Comparison of ENCODE assay signal across 8 mouse cellular contexts in the genomic region with DNA sequence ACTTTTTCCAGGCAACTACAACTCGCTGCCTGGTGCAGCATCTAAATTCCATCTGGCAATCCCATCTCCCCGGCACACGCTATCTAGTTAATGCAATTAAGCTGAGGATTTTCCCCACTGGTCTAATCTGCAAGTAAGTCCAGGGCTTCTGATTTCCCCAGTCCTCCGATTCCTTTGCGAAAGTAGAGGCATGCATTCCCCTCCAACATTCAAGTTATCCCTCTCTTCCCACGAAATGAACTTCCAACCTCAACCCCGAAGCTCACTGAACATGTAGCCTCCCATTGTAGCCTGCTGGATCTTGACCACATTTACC. TPM values are rescaled to one million over a fixed set of nuclear protein-coding genes. Genes with fewer than 3 reads are reported as not detected.
DNase-seq lines count a peak whose midpoint lies in the region; ATAC-seq and TF ChIP-seq lines count a peak whose summit lies in the region.

No protein-coding gene starts in this region.

- TF ChIP-seq POLR2A in limb, embryonic 14.5 days (IDR thresholded peaks at IDR 0.05; ENCODE audit: borderline replicate concordance, extremely low read depth, insufficient read depth, insufficient read length): no peak

- H3K9ac ChIP-seq in lung, embryonic 14.5 days: no peak overlapping the region
- H3K9ac ChIP-seq in limb, embryonic 14.5 days (ENCODE audit: low read depth, low read length, severe bottlenecking): no peak overlapping the region

- WGBS in lung, embryonic 14.5 days: 1% methylated on average over 7 of the region's 7 CpGs
- WGBS in limb, embryonic 14.5 days: 2% methylated on average over 7 of the region's 7 CpGs

- peak overlapping the region; percentile 48 for H3K4me3 ChIP-seq in lung, embryonic 14.5 days (ENCODE audit: low read depth, low read length)
- H3K4me3 ChIP-seq in limb, embryonic 14.5 days (replicated peaks; ENCODE audit: low read length): peak overlapping the region; percentile 42

- H3K27me3 ChIP-seq in lung, embryonic 14.5 days (ENCODE audit: insufficient read depth, low read length): peaks cover 52% of the 10 kb centered on the region
- peaks cover 57% of the 10 kb centered on the region for H3K27me3 ChIP-seq in limb, embryonic 14.5 days (ENCODE audit: control insufficient read depth, insufficient read depth, low read length)

- peaks cover 3% of the 10 kb centered on the region; the same call in 1 of the 2 replicates for H3K4me1 ChIP-seq in lung, embryonic 14.5 days (ENCODE audit: insufficient read depth)
- peaks cover 13% of the 10 kb centered on the region; the same call in 1 of the 2 replicates for H3K4me1 ChIP-seq in limb, embryonic 14.5 days (ENCODE audit: control insufficient read depth, insufficient read depth, low read length)

- DNase-seq in cerebellum, adult 11-12 months: peak; percentile 18
- DNase-seq in cerebellum, adult 11 months: no peak
- DNase-seq in lung, embryonic 14.5 days: no peak
- DNase-seq in lung, postnatal 36 days: no peak
- DNase-seq in limb, embryonic 14.5 days (ENCODE audit: low spot score): no peak
- peak; percentile 86 for DNase-seq in retina, postnatal 1 day
- no peak for DNase-seq in urinary bladder, postnatal 36 days (ENCODE audit: low spot score in 2 of 2)
- DNase-seq in right cerebral cortex, postnatal 25 days: no peak

- H3K9me3 ChIP-seq in lung, embryonic 14.5 days (ENCODE audit: low read depth, low read length): no peaks in the 10 kb centered on the region
- H3K9me3 ChIP-seq in limb, embryonic 14.5 days (ENCODE audit: control insufficient read depth, low read length): no peaks in the 10 kb centered on the region

- H3K36me3 ChIP-seq in lung, embryonic 14.5 days (ENCODE audit: insufficient read depth): no peaks in the 10 kb centered on the region
- H3K36me3 ChIP-seq in limb, embryonic 14.5 days (ENCODE audit: control insufficient read depth, insufficient read depth, low read length): no peaks in the 10 kb centered on the region

- no peak for ATAC-seq in lung, embryonic 14.5 days (ENCODE audit: insufficient read depth)
- no peak for ATAC-seq in limb, embryonic 14.5 days (ENCODE audit: low FRiP score, low read depth)

- H3K27ac ChIP-seq in lung, embryonic 14.5 days (ENCODE audit: low read depth): no peak overlapping the region
- no peak overlapping the region for H3K27ac ChIP-seq in limb, embryonic 14.5 days (replicated peaks; ENCODE audit: low read depth, low read length)

- H3K4me2 ChIP-seq in lung, embryonic 14.5 days: peak overlapping the region; percentile 69
- H3K4me2 ChIP-seq in limb, embryonic 14.5 days (replicated peaks; ENCODE audit: low read depth, low read length, severe bottlenecking): peak overlapping the region; percentile 75

- no peak for TF ChIP-seq CTCF in lung, embryonic 14.5 days (IDR thresholded peaks at IDR 0.05; ENCODE audit: low read depth)

RNA-seq across cellular contexts. Expression of a gene that starts 25.3 kb away (rescaled TPM):
- polyA plus RNA-seq in lung, embryonic 14.5 days (2014; fragmentation: Nextera tagmentation; extraction: Ambion mirVana): 4.3 and 4.4 TPM in 2 replicates
- polyA plus RNA-seq in limb, embryonic 14.5 days (2012; rRNA removed): 1.6 and 1.7 TPM in 2 replicates
- polyA plus RNA-seq in limb, embryonic 14.5 days (2014; fragmentation: Nextera tagmentation; extraction: Ambion mirVana): 2.0 and 2.3 TPM in 2 replicates

Comparison
In these comparisons a context has a peak if more than half of its experiments do, and no peak if none do; other contexts are left out.
1. DNase-seq: peak in cerebellum, adult 11-12 months (single experiment) and retina, postnatal 1 day (single experiment); none in cerebellum, adult 11 months (single experiment), lung, embryonic 14.5 days (single experiment), lung, postnatal 36 days (single experiment), limb, embryonic 14.5 days (single experiment), urinary bladder, postnatal 36 days (0 of 2) and right cerebral cortex, postnatal 25 days (single experiment).